Comparison of ENCODE assay signal across 25 mouse cellular contexts in the genomic region with DNA sequence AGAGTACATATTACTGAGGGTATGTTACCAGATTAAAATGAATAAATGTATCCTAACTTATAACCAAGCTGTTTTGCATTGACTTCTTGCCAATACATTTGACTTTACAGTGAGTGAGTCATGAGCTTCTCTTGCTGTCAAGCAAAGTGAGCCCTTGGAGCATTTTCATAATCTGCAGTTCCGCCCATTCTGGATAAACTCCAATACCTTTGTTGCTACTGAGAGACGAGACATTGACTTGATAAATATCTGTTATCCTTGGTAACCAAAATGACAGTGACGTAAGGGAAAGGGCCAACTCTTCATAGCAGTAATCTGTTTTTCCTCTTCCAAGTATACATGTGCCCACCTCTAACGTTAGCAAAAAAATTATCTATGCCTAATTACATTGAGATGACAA.
DNase-seq lines count a peak whose midpoint lies in the region; ATAC-seq lines count a peak whose summit lies in the region.
"Had no signal": no experiment of that assay in that cellular context is flagged by ENCODE, and none has a peak within 500 bp of the region (broad histone marks: within the 10 kb centered on the region; RNA-seq: fewer than 3 reads in every experiment).

No protein-coding gene starts in this region.

- H3K36me3 ChIP-seq in embryonic facial prominence, embryonic 14.5 days (ENCODE audit: control insufficient read depth, insufficient read depth, low read length), result no peaks in the 10 kb centered on the region
- no peaks in the 10 kb centered on the region for H3K36me3 ChIP-seq in embryonic facial prominence, embryonic 10.5 days (replicated peaks)
- no peaks in the 10 kb centered on the region for H3K36me3 ChIP-seq in midbrain, embryonic 14.5 days (ENCODE audit: control insufficient read depth, insufficient read depth, low read length)
- no peaks in the 10 kb centered on the region for H3K36me3 ChIP-seq in midbrain, embryonic 15.5 days (replicated peaks)
- H3K36me3 ChIP-seq: heart, embryonic 12.5 days; hindbrain, embryonic 15.5 days; limb, embryonic 13.5 days; liver, embryonic 15.5 days; neural tube, embryonic 13.5 days had no signal

- peak; percentile 22 for DNase-seq in embryonic facial prominence, embryonic 14.5 days (ENCODE audit: low spot score)
- no peak for DNase-seq in embryonic facial prominence, embryonic 10.5 days (ENCODE audit: low spot score)
- peak; percentile 12 for DNase-seq in midbrain, embryonic 14.5 days
- peak; percentile 2 for DNase-seq in adrenal gland, postnatal 25 days
- no peak for DNase-seq in c-Kit-positive CD71-positive TER-119-positive erythroid progenitor cells, embryonic 14.5 days (ENCODE audit: low spot score)
- DNase-seq in left cerebral cortex, adult 8-10 months (ENCODE audit: low spot score in 2 of 2), result no peak
- no peak for DNase-seq in heart, adult 9 months (ENCODE audit: low spot score in 2 of 2)
- DNase-seq: cerebellum, adult 9-11 months; embryo, embryonic 11 days; kidney, adult 18-20 months; kidney, postnatal 36 days; layer of hippocampus, adult 9-11 months; lung, postnatal 14 days; right cerebral cortex, postnatal 14 days; thymus, postnatal 25 days had no signal

- no peaks in the 10 kb centered on the region for H3K4me1 ChIP-seq in embryonic facial prominence, embryonic 14.5 days (ENCODE audit: control insufficient read depth, insufficient read depth, low read length)
- no peaks in the 10 kb centered on the region for H3K4me1 ChIP-seq in embryonic facial prominence, embryonic 10.5 days
- H3K4me1 ChIP-seq in midbrain, embryonic 14.5 days (ENCODE audit: control insufficient read depth, insufficient read depth, low read length), result no peaks in the 10 kb centered on the region
- H3K4me1 ChIP-seq in midbrain, embryonic 15.5 days, result no peaks in the 10 kb centered on the region
- H3K4me1 ChIP-seq: heart, embryonic 12.5 days; hindbrain, embryonic 15.5 days; limb, embryonic 13.5 days; liver, embryonic 15.5 days; megakaryocyte, embryonic 14.5 days; neural tube, embryonic 13.5 days had no signal

- H3K9ac ChIP-seq in embryonic facial prominence, embryonic 14.5 days (ENCODE audit: low read depth, low read length), result no peak overlapping the region
- no peak overlapping the region for H3K9ac ChIP-seq in midbrain, embryonic 14.5 days (replicated peaks; ENCODE audit: low read length)
- H3K9ac ChIP-seq in midbrain, embryonic 15.5 days, result no peak overlapping the region
- H3K9ac ChIP-seq: heart, embryonic 12.5 days; hindbrain, embryonic 15.5 days; limb, embryonic 13.5 days; liver, embryonic 15.5 days; neural tube, embryonic 13.5 days had no signal

- no peaks in the 10 kb centered on the region for H3K27me3 ChIP-seq in embryonic facial prominence, embryonic 14.5 days (replicated peaks; ENCODE audit: control insufficient read depth, insufficient read depth, low read length)
- no peaks in the 10 kb centered on the region for H3K27me3 ChIP-seq in embryonic facial prominence, embryonic 10.5 days (replicated peaks; ENCODE audit: low read depth, poor library complexity, severe bottlenecking)
- no peaks in the 10 kb centered on the region for H3K27me3 ChIP-seq in midbrain, embryonic 14.5 days (ENCODE audit: control insufficient read depth, insufficient read depth, low read length)
- no peaks in the 10 kb centered on the region for H3K27me3 ChIP-seq in midbrain, embryonic 15.5 days (replicated peaks)
- H3K27me3 ChIP-seq: CH12.LX; heart, embryonic 12.5 days; hindbrain, embryonic 15.5 days; limb, embryonic 13.5 days; liver, embryonic 15.5 days; megakaryocyte, embryonic 14.5 days; neural tube, embryonic 13.5 days; Patski had no signal

- H3K9me3 ChIP-seq in embryonic facial prominence, embryonic 14.5 days (ENCODE audit: control insufficient read depth, low read length), result no peaks in the 10 kb centered on the region
- no peaks in the 10 kb centered on the region for H3K9me3 ChIP-seq in embryonic facial prominence, embryonic 10.5 days
- no peaks in the 10 kb centered on the region for H3K9me3 ChIP-seq in midbrain, embryonic 14.5 days (ENCODE audit: control insufficient read depth, low read length)
- H3K9me3 ChIP-seq in midbrain, embryonic 15.5 days, result no peaks in the 10 kb centered on the region
- H3K9me3 ChIP-seq: heart, embryonic 12.5 days; hindbrain, embryonic 15.5 days; limb, embryonic 13.5 days; liver, embryonic 15.5 days; neural tube, embryonic 13.5 days had no signal

- ATAC-seq in embryonic facial prominence, embryonic 14.5 days (ENCODE audit: low read depth), result no peak
- ATAC-seq in midbrain, embryonic 14.5 days (ENCODE audit: low FRiP score, low TSS enrichment), result no peak
- ATAC-seq in midbrain, embryonic 15.5 days (replicated peaks), result no peak
- ATAC-seq: activated CD4-positive, CD25-positive, alpha-beta regulatory T cell, adult 4 months; Patski had no signal

- no peak overlapping the region for H3K4me2 ChIP-seq in embryonic facial prominence, embryonic 14.5 days (ENCODE audit: low read depth, low read length)
- no peak overlapping the region for H3K4me2 ChIP-seq in midbrain, embryonic 14.5 days (ENCODE audit: low read length)
- no peak overlapping the region for H3K4me2 ChIP-seq in midbrain, embryonic 15.5 days
- H3K4me2 ChIP-seq: heart, embryonic 12.5 days; hindbrain, embryonic 15.5 days; limb, embryonic 13.5 days; liver, embryonic 15.5 days; neural tube, embryonic 13.5 days had no signal

- WGBS in embryonic facial prominence, embryonic 14.5 days, result 73% methylated on average over 4 of the region's 4 CpGs
- 88% methylated on average over 4 of the region's 4 CpGs for WGBS in embryonic facial prominence, embryonic 10.5 days
- 68% methylated on average over 4 of the region's 4 CpGs for WGBS in midbrain, embryonic 14.5 days
- WGBS in midbrain, embryonic 15.5 days, result 65% methylated on average over 4 of the region's 4 CpGs

- no peak overlapping the region for H3K4me3 ChIP-seq in embryonic facial prominence, embryonic 14.5 days (ENCODE audit: low read depth, low read length)
- no peak overlapping the region for H3K4me3 ChIP-seq in embryonic facial prominence, embryonic 10.5 days
- H3K4me3 ChIP-seq in midbrain, embryonic 14.5 days (replicated peaks; ENCODE audit: low read depth, low read length), result no peak overlapping the region
- no peak overlapping the region for H3K4me3 ChIP-seq in midbrain, embryonic 15.5 days
- H3K4me3 ChIP-seq: heart, embryonic 12.5 days; hindbrain, embryonic 15.5 days; limb, embryonic 13.5 days; liver, embryonic 15.5 days; megakaryocyte, embryonic 14.5 days; neural tube, embryonic 13.5 days had no signal

- H3K27ac ChIP-seq in embryonic facial prominence, embryonic 14.5 days (replicated peaks; ENCODE audit: low read depth, low read length), result no peak overlapping the region
- H3K27ac ChIP-seq in embryonic facial prominence, embryonic 10.5 days (replicated peaks), result no peak overlapping the region
- H3K27ac ChIP-seq in midbrain, embryonic 14.5 days (replicated peaks; ENCODE audit: low read depth, low read length), result no peak overlapping the region
- H3K27ac ChIP-seq in midbrain, embryonic 15.5 days, result no peak overlapping the region
- H3K27ac ChIP-seq: hindbrain, embryonic 15.5 days; limb, embryonic 13.5 days; liver, embryonic 15.5 days; neural tube, embryonic 13.5 days had no signal

Comparison
In these comparisons a context has a peak if more than half of its experiments do, and no peak if none do; other contexts are left out.
1. DNase-seq: peak in embryonic facial prominence, embryonic 14.5 days (single experiment), midbrain, embryonic 14.5 days (single experiment) and adrenal gland, postnatal 25 days (single experiment); none in embryonic facial prominence, embryonic 10.5 days (single experiment), c-Kit-positive CD71-positive TER-119-positive erythroid progenitor cells, embryonic 14.5 days (single experiment), left cerebral cortex, adult 8-10 months (0 of 2) and heart, adult 9 months (0 of 2).